Mouse (Mus musculus): ENCODE data around the gene Hba-a2.

DNA sequence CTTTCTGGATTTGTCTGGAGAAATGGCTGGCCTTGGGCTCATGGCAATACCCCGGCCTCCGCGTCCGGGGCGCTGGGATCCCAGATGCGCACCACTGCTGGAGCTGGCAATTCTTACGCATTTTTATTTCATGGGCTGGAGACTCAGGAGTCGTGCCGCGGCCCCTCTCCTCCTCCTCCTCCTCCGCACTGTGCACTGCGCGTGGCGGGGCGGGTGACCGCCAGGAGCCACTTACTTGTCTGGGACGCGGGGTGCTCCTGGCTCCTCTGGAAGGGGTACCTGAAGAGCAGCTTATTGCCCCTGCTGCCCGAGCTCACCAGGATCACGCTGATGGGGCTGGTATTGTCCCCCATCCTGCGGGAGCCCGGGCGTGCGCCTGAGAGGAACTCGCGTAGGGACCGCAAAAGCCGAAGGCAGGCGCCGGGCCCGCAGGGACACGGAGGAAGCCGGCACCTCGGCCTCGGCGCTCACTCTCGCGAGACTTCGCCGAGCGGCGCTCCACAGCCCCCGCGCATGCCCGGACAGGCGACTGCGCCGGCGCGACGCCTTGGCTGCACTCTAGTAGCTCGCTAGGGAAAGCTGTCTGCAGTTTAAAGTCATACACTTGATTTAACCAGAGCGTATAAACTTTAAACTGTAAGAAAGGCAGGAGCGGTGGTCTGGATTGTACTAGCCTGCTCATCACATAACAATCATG is 29.0 kb upstream of the Hba-a2 start, which contains the start of gene Nprl3:
- no peak for TF ChIP-seq TAL1 (IDR thresholded peaks at IDR 0.05; ENCODE audit: low read length)
- no peak for TF ChIP-seq GATA1 (IDR thresholded peaks at IDR 0.05; ENCODE audit: low read length)
